In the genomic region with DNA sequence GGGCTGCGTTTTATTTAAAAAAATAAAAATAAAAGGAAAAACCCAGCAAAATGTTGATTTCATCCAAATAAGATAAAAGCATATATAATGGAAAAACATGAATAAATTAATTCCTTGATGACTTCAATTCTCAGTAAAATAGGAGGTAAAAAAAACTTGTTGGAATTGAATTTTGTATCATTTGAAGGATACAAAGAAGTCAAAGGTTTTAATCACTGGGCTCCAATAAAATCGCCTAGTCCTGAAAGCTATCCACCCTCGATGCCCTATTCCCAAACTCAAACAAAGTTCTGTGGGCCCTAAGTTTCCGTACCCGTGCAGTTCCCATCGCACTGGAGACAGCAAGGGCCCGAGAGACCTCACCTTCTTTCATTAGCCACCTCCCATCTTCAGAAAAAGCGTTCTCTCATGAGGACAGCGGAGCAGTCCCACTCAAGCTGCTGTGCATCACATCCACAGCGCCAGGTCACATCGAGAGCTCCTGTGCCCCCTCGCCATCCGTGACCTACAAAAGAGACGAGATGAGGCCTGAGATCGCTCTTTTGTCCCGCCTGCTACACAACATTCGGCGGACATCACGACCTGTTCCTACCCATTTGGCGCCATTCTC, we compare ENCODE assay signal across 8 mouse cellular contexts. TPM values are rescaled to one million over a fixed set of nuclear protein-coding genes. Genes with fewer than 3 reads are reported as not detected.
DNase-seq lines count a peak whose midpoint lies in the region; ATAC-seq and TF ChIP-seq lines count a peak whose summit lies in the region.

No protein-coding gene starts in this region.

- peak overlapping the region; percentile 90 for H3K4me2 ChIP-seq in heart, embryonic 11.5 days
- H3K4me2 ChIP-seq in forebrain, embryonic 12.5 days: peak overlapping the region; percentile 82
- peak overlapping the region; percentile 93 for H3K4me2 ChIP-seq in liver, embryonic 15.5 days

- ATAC-seq in heart, embryonic 11.5 days (replicated peaks; ENCODE audit: insufficient number of reproducible peaks, low FRiP score, low TSS enrichment): peak; percentile 22
- peak; percentile 47 for ATAC-seq in forebrain, embryonic 12.5 days (ENCODE audit: low FRiP score)
- peak; percentile 33 for ATAC-seq in liver, embryonic 15.5 days (ENCODE audit: insufficient read depth)

- H3K27ac ChIP-seq in heart, embryonic 11.5 days (ENCODE audit: low read depth, low read length): peak overlapping the region; percentile 87
- peak overlapping the region; percentile 66 for H3K27ac ChIP-seq in ES-Bruce4 (ENCODE audit: insufficient read depth, low read length)
- H3K27ac ChIP-seq in forebrain, embryonic 12.5 days: peak overlapping the region; percentile 93
- peak overlapping the region; percentile 74 for H3K27ac ChIP-seq in liver, embryonic 15.5 days (replicated peaks)

- TF ChIP-seq CTCF in ES-Bruce4 (IDR thresholded peaks at IDR 0.05; ENCODE audit: low read depth, low read length): no peak

- TF ChIP-seq EP300 in ES-Bruce4 (IDR thresholded peaks at IDR 0.05; ENCODE audit: insufficient read depth, low read depth, low read length): no peak

- no peaks in the 10 kb centered on the region for H3K9me3 ChIP-seq in heart, embryonic 11.5 days (replicated peaks; ENCODE audit: control insufficient read depth, low read length)
- no peaks in the 10 kb centered on the region for H3K9me3 ChIP-seq in ES-Bruce4 (replicated peaks; ENCODE audit: control insufficient read depth, insufficient read depth, low read length, poor library complexity, severe bottlenecking)
- no peaks in the 10 kb centered on the region for H3K9me3 ChIP-seq in forebrain, embryonic 12.5 days
- no peaks in the 10 kb centered on the region for H3K9me3 ChIP-seq in liver, embryonic 15.5 days (replicated peaks)

- peak overlapping the region; percentile 96 for H3K9ac ChIP-seq in heart, embryonic 11.5 days (ENCODE audit: low read depth, low read length)
- peak overlapping the region; percentile 66 for H3K9ac ChIP-seq in ES-Bruce4 (ENCODE audit: low read depth, poor library complexity, severe bottlenecking)
- H3K9ac ChIP-seq in forebrain, embryonic 12.5 days: peak overlapping the region; percentile 90
- peak overlapping the region; percentile 67 for H3K9ac ChIP-seq in liver, embryonic 15.5 days

- no peaks in the 10 kb centered on the region for H3K27me3 ChIP-seq in heart, embryonic 11.5 days (ENCODE audit: control insufficient read depth, insufficient read depth, low read length)
- H3K27me3 ChIP-seq in ES-Bruce4 (ENCODE audit: control insufficient read depth, insufficient read depth, low read length, poor library complexity, severe bottlenecking): no peaks in the 10 kb centered on the region
- H3K27me3 ChIP-seq in forebrain, embryonic 12.5 days: no peaks in the 10 kb centered on the region
- H3K27me3 ChIP-seq in liver, embryonic 15.5 days: no peaks in the 10 kb centered on the region

- no peak for DNase-seq in heart, adult 8-10 months (ENCODE audit: low spot score)
- DNase-seq in urinary bladder, adult 2 months (ENCODE audit: low spot score): no peak
- DNase-seq in cerebellum, postnatal 25 days: no peak
- no peak for DNase-seq in left cerebral cortex, adult 11 months (ENCODE audit: low spot score)

- under 1% methylated on average over 20 of the region's 20 CpGs for WGBS in heart, embryonic 11.5 days (ENCODE audit: insufficient replicate concordance)
- under 1% methylated on average over 20 of the region's 20 CpGs for WGBS in forebrain, embryonic 12.5 days
- WGBS in liver, embryonic 15.5 days (ENCODE audit: insufficient replicate concordance): under 1% methylated on average over 20 of the region's 20 CpGs

- H3K4me3 ChIP-seq in heart, embryonic 11.5 days (ENCODE audit: low read depth, low read length): peak overlapping the region; percentile 60
- peak overlapping the region; percentile 95 for H3K4me3 ChIP-seq in ES-Bruce4 (ENCODE audit: low read depth, low read length)
- peak overlapping the region; percentile 77 for H3K4me3 ChIP-seq in forebrain, embryonic 12.5 days (replicated peaks)
- peak overlapping the region; percentile 73 for H3K4me3 ChIP-seq in liver, embryonic 15.5 days (replicated peaks)

- TF ChIP-seq POLR2A in ES-Bruce4 (IDR thresholded peaks at IDR 0.05; ENCODE audit: insufficient read depth, low read length): no peak

- H3K4me1 ChIP-seq in heart, embryonic 11.5 days (ENCODE audit: control insufficient read depth, insufficient read depth, low read length): peaks cover 32% of the 10 kb centered on the region
- H3K4me1 ChIP-seq in ES-Bruce4 (ENCODE audit: control insufficient read depth, insufficient read depth, low read length): no peaks in the 10 kb centered on the region
- H3K4me1 ChIP-seq in forebrain, embryonic 12.5 days: peaks cover 53% of the 10 kb centered on the region
- peaks cover 57% of the 10 kb centered on the region for H3K4me1 ChIP-seq in liver, embryonic 15.5 days (replicated peaks)

- peaks cover 22% of the 10 kb centered on the region for H3K36me3 ChIP-seq in heart, embryonic 11.5 days (ENCODE audit: control insufficient read depth, insufficient read depth, low read length)
- H3K36me3 ChIP-seq in ES-Bruce4 (ENCODE audit: control insufficient read depth, insufficient read depth, low read length, poor library complexity, severe bottlenecking): peaks cover 44% of the 10 kb centered on the region
- H3K36me3 ChIP-seq in forebrain, embryonic 12.5 days (replicated peaks): peaks cover 41% of the 10 kb centered on the region
- H3K36me3 ChIP-seq in liver, embryonic 15.5 days (replicated peaks): peaks cover 42% of the 10 kb centered on the region

RNA-seq across cellular contexts. Expression of a gene that starts 12.8 kb away (rescaled TPM):
- 154 and 190 TPM in 2 replicates for polyA plus RNA-seq in heart, embryonic 11.5 days (2014; fragmentation: Nextera tagmentation; extraction: Ambion mirVana)
- total RNA-seq in heart, adult 8-10 months (2022): 100 to 1,000 TPM in 3 of 4 experiments, 10 to 100 TPM in 1; 97.9 to 108 (median 104) TPM
- polyA plus RNA-seq in ES-Bruce4 (2011; ENCODE audit: insufficient read depth, insufficient read length, low read depth, missing spikeins): 181 and 197 TPM in 2 replicates
- 96.3 and 108 TPM in 2 replicates for polyA plus RNA-seq in forebrain, embryonic 12.5 days (2016; fragmentation: Nextera tagmentation; extraction: Ambion mirVana)
- 52.3 and 57.0 TPM in 2 replicates for polyA plus RNA-seq in liver, embryonic 15.5 days (2015; fragmentation: Nextera tagmentation; extraction: Ambion mirVana)
- 148 and 178 TPM in 2 replicates for polyA plus RNA-seq in urinary bladder, adult 2 months (2012; rRNA removed)
